Mouse (Mus musculus): ENCODE data around the gene Mia. TPM values are rescaled to one million over a fixed set of nuclear protein-coding genes. Genes with fewer than 3 reads are reported as not detected.

The Mia gene
- polyA plus RNA-seq, 1 experiment from 2014 or later = 4.8 TPM

- no peak for ATAC-seq (ENCODE audit: low FRiP score, low read depth)
- no peaks in the 10 kb centered on the region for H3K9me3 ChIP-seq
- no peak overlapping the region for H3K4me3 ChIP-seq
- H3K27ac ChIP-seq = no peak overlapping the region
- peaks cover 9% of the 10 kb centered on the region for H3K4me1 ChIP-seq
- peaks cover 24% of the 10 kb centered on the region for H3K36me3 ChIP-seq
- H3K27me3 ChIP-seq (replicated peaks) = no peaks in the 10 kb centered on the region
- no peak overlapping the region for H3K9ac ChIP-seq
- no peak overlapping the region for H3K4me2 ChIP-seq (replicated peaks)
- WGBS = 54% methylated on average over 5 of the region's 5 CpGs
Observed at GRCm38 (mm10) chr7:27180036-27180435, 921 bp downstream of the Mia start.

GRCm38 (mm10) chr7:27179217-27179918, 1.6 kb downstream of the Mia start:
- H3K4me1 ChIP-seq = peaks cover 9% of the 10 kb centered on the region
- 0 out of 2 replicates have a peak overlapping the region, but pooled peaks have one; percentile 37 for H3K27ac ChIP-seq
- no peaks in the 10 kb centered on the region for H3K27me3 ChIP-seq (replicated peaks)
- peaks cover 24% of the 10 kb centered on the region for H3K36me3 ChIP-seq
- H3K4me2 ChIP-seq (replicated peaks) = peak overlapping the region; percentile 53
- 50% methylated on average over 16 of the region's 16 CpGs for WGBS
- ATAC-seq (ENCODE audit: low FRiP score, low read depth) = 0 out of 2 replicates have a peak, but pooled peaks have one; percentile 1
- H3K4me3 ChIP-seq = peak overlapping the region; percentile 75
- H3K9me3 ChIP-seq = no peaks in the 10 kb centered on the region
- H3K9ac ChIP-seq = no peak overlapping the region

GRCm38 (mm10) chr7:27178324-27179216, 2.4 kb downstream of the Mia start, which contains the start of gene Rab4b:
Gene Rab4b, minus strand, starts transcription at chr7:27178896.
- peak within 1 kb of the TSS; percentile 62 for H3K9ac ChIP-seq
- peak within 1 kb of the TSS; percentile 53 for H3K4me2 ChIP-seq (replicated peaks)
- WGBS = under 1% methylated on average over 53 of the region's 53 CpGs
- H3K27me3 ChIP-seq (replicated peaks) = no peaks in the 10 kb centered on the region
- peak; percentile 97 for ATAC-seq (ENCODE audit: low FRiP score, low read depth)
- peak within 1 kb of the TSS; percentile 81; the same call in 1 of the 2 replicates for H3K27ac ChIP-seq
- peaks cover 9% of the 10 kb centered on the region for H3K4me1 ChIP-seq
- peak within 1 kb of the TSS; percentile 75 for H3K4me3 ChIP-seq
- H3K36me3 ChIP-seq = peaks cover 27% of the 10 kb centered on the region
- no peaks in the 10 kb centered on the region for H3K9me3 ChIP-seq

GRCm38 (mm10) chr7:27177942-27178323, 3.0 kb downstream of the Mia start:
- peak; percentile 23; the same call in 1 of the 2 replicates for ATAC-seq (ENCODE audit: low FRiP score, low read depth)
- 19% methylated on average over 4 of the region's 4 CpGs for WGBS
- H3K9ac ChIP-seq = peak overlapping the region; percentile 62
- peaks cover 9% of the 10 kb centered on the region for H3K4me1 ChIP-seq
- peaks cover 25% of the 10 kb centered on the region for H3K36me3 ChIP-seq
- no peaks in the 10 kb centered on the region for H3K9me3 ChIP-seq
- H3K4me2 ChIP-seq (replicated peaks) = peak overlapping the region; percentile 53
- H3K27ac ChIP-seq = peak overlapping the region; percentile 81; the same call in 1 of the 2 replicates
- H3K27me3 ChIP-seq (replicated peaks) = no peaks in the 10 kb centered on the region
- H3K4me3 ChIP-seq = peak overlapping the region; percentile 75

- H3K9ac ChIP-seq = no peak overlapping the region
- no peaks in the 10 kb centered on the region for H3K9me3 ChIP-seq
- H3K4me3 ChIP-seq = no peak overlapping the region
- WGBS = 94% methylated on average over 7 of the region's 7 CpGs
- no peaks in the 10 kb centered on the region for H3K27me3 ChIP-seq (replicated peaks)
- no peak for ATAC-seq (ENCODE audit: low FRiP score, low read depth)
- H3K4me1 ChIP-seq = peaks cover 9% of the 10 kb centered on the region
- no peak overlapping the region for H3K27ac ChIP-seq
- peaks cover 48% of the 10 kb centered on the region for H3K36me3 ChIP-seq
- no peak overlapping the region for H3K4me2 ChIP-seq (replicated peaks)
Observed at GRCm38 (mm10) chr7:27174896-27175295, 6.1 kb downstream of the Mia start.

- no peaks in the 10 kb centered on the region for H3K27me3 ChIP-seq (replicated peaks)
- no peak overlapping the region for H3K4me2 ChIP-seq (replicated peaks)
- no peak overlapping the region for H3K9ac ChIP-seq
- H3K9me3 ChIP-seq = no peaks in the 10 kb centered on the region
- H3K4me3 ChIP-seq = no peak overlapping the region
- H3K4me1 ChIP-seq = peaks cover 7% of the 10 kb centered on the region
- H3K36me3 ChIP-seq = peaks cover 48% of the 10 kb centered on the region
- WGBS = 95% methylated on average over 15 of the region's 15 CpGs
- no peak overlapping the region for H3K27ac ChIP-seq
- ATAC-seq (ENCODE audit: low FRiP score, low read depth) = no peak
Observed at GRCm38 (mm10) chr7:27174496-27174895, 6.5 kb downstream of the Mia start.

- Histone ChIP-seq H3K27ac (no peak overlapping the region), H3K9ac (no peak overlapping the region), H3K27me3 (replicated peaks) (no peaks in the 10 kb centered on the region), H3K36me3 (peaks cover 50% of the 10 kb centered on the region), H3K4me2 (replicated peaks) (no peak overlapping the region), H3K9me3 (no peaks in the 10 kb centered on the region), H3K4me1 (peaks cover 9% of the 10 kb centered on the region), H3K4me3 (no peak overlapping the region)
- no peak for ATAC-seq (ENCODE audit: low FRiP score, low read depth)
- WGBS = 90% methylated on average over 3 of the region's 3 CpGs
Observed at GRCm38 (mm10) chr7:27170981-27171380, 10.0 kb downstream of the Mia start.

- no peak overlapping the region for H3K27ac ChIP-seq
- H3K27me3 ChIP-seq (replicated peaks) = no peaks in the 10 kb centered on the region
- no peak overlapping the region for H3K4me3 ChIP-seq
- peaks cover 33% of the 10 kb centered on the region for H3K4me1 ChIP-seq
- ATAC-seq (ENCODE audit: low FRiP score, low read depth) = no peak
- H3K9ac ChIP-seq = no peak overlapping the region
- no peaks in the 10 kb centered on the region for H3K9me3 ChIP-seq
- H3K36me3 ChIP-seq = peaks cover 48% of the 10 kb centered on the region
- WGBS = 88% methylated on average over 5 of the region's 5 CpGs
- no peak overlapping the region for H3K4me2 ChIP-seq (replicated peaks)
Observed at GRCm38 (mm10) chr7:27168371-27168770, 12.6 kb downstream of the Mia start.

GRCm38 (mm10) chr7:27167475-27168094, 13.4 kb downstream of the Mia start:
- peak overlapping the region; percentile 90 for H3K9ac ChIP-seq
- H3K36me3 ChIP-seq = peaks cover 49% of the 10 kb centered on the region
- 78% methylated on average over 11 of the region's 11 CpGs for WGBS

GRCm38 (mm10) chr7:27166614-27167474, 14.1 kb downstream of the Mia start, which contains the start of gene Egln2:
Gene Egln2, minus strand, starts transcription at chr7:27166802.
- Histone ChIP-seq H3K9ac (peak within 1 kb of the TSS; percentile 90), H3K4me3 (peak within 1 kb of the TSS; percentile 75), H3K27ac (peak within 1 kb of the TSS; percentile 96), H3K27me3 (replicated peaks) (no peaks in the 10 kb centered on the region), H3K4me1 (peaks cover 48% of the 10 kb centered on the region), H3K4me2 (replicated peaks) (peak within 1 kb of the TSS; percentile 77), H3K36me3 (peaks cover 45% of the 10 kb centered on the region), H3K9me3 (no peaks in the 10 kb centered on the region)
- WGBS = 2% methylated on average over 60 of the region's 61 CpGs
- ATAC-seq (ENCODE audit: low FRiP score, low read depth) = peak; percentile 82

More at GRCm38 (mm10) chr7:27167475-27168094, 13.4 kb downstream of the Mia start:
- Histone ChIP-seq H3K4me2 (replicated peaks) (peak overlapping the region; percentile 77), H3K4me1 (peaks cover 41% of the 10 kb centered on the region), H3K4me3 (peak overlapping the region; percentile 75), H3K9me3 (no peaks in the 10 kb centered on the region), H3K27ac (peak overlapping the region; percentile 96; the same call in 1 of the 2 replicates), H3K27me3 (replicated peaks) (no peaks in the 10 kb centered on the region)
- ATAC-seq (ENCODE audit: low FRiP score, low read depth) = 0 out of 2 replicates have a peak, but pooled peaks have one; percentile 0

- Histone ChIP-seq H3K9ac (peak overlapping the region; percentile 90), H3K4me2 (replicated peaks) (peak overlapping the region; percentile 77), H3K4me1 (peaks cover 54% of the 10 kb centered on the region), H3K36me3 (peaks cover 43% of the 10 kb centered on the region), H3K27ac (peak overlapping the region; percentile 96), H3K4me3 (peak overlapping the region; percentile 75), H3K9me3 (no peaks in the 10 kb centered on the region), H3K27me3 (replicated peaks) (no peaks in the 10 kb centered on the region)
- ATAC-seq (ENCODE audit: low FRiP score, low read depth) = peak; percentile 78
- under 1% methylated on average over 42 of the region's 43 CpGs for WGBS
Observed at GRCm38 (mm10) chr7:27166229-27166613, 14.7 kb downstream of the Mia start.

Data from neural tube, embryonic 12.5 days (tissue).